Mouse (Mus musculus): ENCODE results near the gene Tmem102. TPM values are rescaled to one million over a fixed set of nuclear protein-coding genes. Genes with fewer than 3 reads are reported as not detected.
A peak's percentile ranks its signal among the peaks of the same experiment; 100 is the strongest.

Gene Tmem102
- polyA plus RNA-seq, 2 experiments: 1.8 to 5.9 TPM

DNA sequence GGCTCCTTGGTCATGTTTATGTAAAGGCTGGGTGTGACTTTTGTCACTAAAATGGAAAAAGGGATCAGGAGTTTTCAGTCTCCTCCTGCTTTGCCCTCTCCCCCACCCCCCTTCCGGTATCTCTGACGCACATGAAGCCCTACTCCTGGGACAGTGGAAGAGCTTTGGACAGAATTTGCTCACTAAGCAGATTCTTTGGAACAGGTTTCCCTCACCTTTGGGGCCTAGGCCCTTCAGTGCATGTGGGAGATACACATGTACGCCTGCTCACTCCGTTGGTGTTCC, 37.9 kb downstream of the Tmem102 start:
- no peak overlapping the region for H3K27ac ChIP-seq (replicated peaks; ENCODE audit: low read depth, low read length)
- 0 out of 2 replicates have a peak, but pooled peaks cover 4% of the 10 kb centered on the region for H3K36me3 ChIP-seq (ENCODE audit: control insufficient read depth, insufficient read depth, low read length)
- TF ChIP-seq POLR2A (IDR thresholded peaks at IDR 0.05; ENCODE audit: borderline replicate concordance, extremely low read depth, insufficient read depth, insufficient read length): no peak
- H3K9me3 ChIP-seq (ENCODE audit: control insufficient read depth, low read length): no peaks in the 10 kb centered on the region
- peak overlapping the region; percentile 81 for H3K4me2 ChIP-seq (replicated peaks; ENCODE audit: low read depth, low read length, severe bottlenecking)
- peaks cover 24% of the 10 kb centered on the region for H3K4me1 ChIP-seq (ENCODE audit: control insufficient read depth, insufficient read depth, low read length)
- ATAC-seq (ENCODE audit: low FRiP score, low read depth) (no peak), DNase-seq (ENCODE audit: low spot score) (no peak)
- WGBS: 60% methylated on average over 4 of the region's 4 CpGs
- H3K9ac ChIP-seq (ENCODE audit: low read depth, low read length, severe bottlenecking): no peak overlapping the region; the same call in 1 of the 2 replicates
- peak overlapping the region; percentile 92; the same call in 1 of the 2 replicates for H3K4me3 ChIP-seq (replicated peaks; ENCODE audit: low read length)
- no peaks in the 10 kb centered on the region for H3K27me3 ChIP-seq (ENCODE audit: control insufficient read depth, insufficient read depth, low read length)

DNA sequence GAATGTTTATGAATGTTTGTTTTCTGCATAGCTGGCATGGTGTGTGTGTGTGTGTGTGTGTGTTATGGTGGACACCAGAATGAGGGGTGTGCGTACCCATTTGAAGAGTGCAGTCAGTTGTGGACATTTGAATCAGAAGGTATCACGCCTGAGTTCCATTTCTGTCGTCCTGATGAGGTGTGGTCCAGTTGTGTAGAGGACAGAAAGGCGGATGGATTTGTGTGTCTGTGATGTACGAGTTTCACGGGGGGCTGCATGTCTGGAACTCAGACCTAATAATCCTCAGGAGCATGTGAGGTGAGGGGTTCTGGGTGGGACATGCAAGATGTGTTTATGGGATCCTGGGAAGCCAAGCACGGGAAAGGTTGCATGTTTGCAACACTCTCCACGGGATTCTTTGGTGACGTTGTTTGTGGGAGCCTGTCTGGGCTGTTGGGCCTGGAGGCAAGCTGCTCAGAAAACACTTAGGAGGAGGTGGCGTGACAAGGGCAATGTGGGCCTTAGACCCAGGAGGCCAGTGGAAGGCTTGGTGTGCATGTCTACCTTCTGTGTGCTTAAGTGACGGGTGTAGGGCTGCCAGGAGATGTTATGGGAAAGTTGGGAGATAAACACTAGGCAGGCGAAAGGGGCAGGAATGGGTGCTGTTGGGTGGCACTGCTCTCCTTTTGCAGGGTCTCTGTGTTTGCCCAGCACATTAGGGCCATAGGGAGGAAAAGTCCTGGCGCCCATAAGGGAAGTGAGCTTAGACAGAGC, 38.4 kb downstream of the Tmem102 start:
- DNase-seq (ENCODE audit: low spot score) (no peak), ATAC-seq (ENCODE audit: low FRiP score, low read depth) (no peak)
- Histone ChIP-seq H3K9me3 (ENCODE audit: control insufficient read depth, low read length) (no peaks in the 10 kb centered on the region), H3K27me3 (ENCODE audit: control insufficient read depth, insufficient read depth, low read length) (no peaks in the 10 kb centered on the region), H3K4me3 (replicated peaks; ENCODE audit: low read length) (peak overlapping the region; percentile 92), H3K36me3 (ENCODE audit: control insufficient read depth, insufficient read depth, low read length) (0 out of 2 replicates have a peak, but pooled peaks cover 4% of the 10 kb centered on the region), H3K27ac (replicated peaks; ENCODE audit: low read depth, low read length) (peak overlapping the region; percentile 93; the same call in 1 of the 2 replicates), H3K9ac (ENCODE audit: low read depth, low read length, severe bottlenecking) (peak overlapping the region; percentile 94), H3K4me2 (replicated peaks; ENCODE audit: low read depth, low read length, severe bottlenecking) (peak overlapping the region; percentile 81), H3K4me1 (ENCODE audit: control insufficient read depth, insufficient read depth, low read length) (peaks cover 24% of the 10 kb centered on the region)
- no peak for TF ChIP-seq POLR2A (IDR thresholded peaks at IDR 0.05; ENCODE audit: borderline replicate concordance, extremely low read depth, insufficient read depth, insufficient read length)
- 49% methylated on average over 13 of the region's 13 CpGs for WGBS

DNA sequence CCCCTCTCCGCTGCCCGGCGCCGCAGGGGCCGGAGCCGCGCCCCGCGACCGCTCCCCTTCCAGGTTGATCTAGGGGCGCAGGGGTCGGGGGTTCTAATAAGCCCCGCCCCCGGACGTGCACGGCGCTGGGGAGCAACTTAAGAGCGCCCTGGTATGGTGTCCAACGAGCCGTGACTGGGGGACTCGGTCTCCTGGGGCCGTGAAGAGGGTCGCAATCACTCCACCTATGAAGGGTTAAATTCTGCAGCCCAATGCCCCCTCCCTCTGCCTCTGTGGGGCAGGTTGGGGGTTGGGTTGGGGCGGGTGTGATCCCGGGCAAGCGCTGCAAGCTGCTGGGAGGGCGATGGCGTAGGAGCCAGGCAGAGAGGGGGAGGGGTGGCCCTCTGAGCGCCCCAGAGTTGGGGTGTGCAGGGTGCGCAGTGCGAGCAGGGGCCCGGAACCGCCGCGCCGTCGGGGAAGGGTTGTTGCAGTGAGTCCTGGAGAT, 39.3 kb downstream of the Tmem102 start:
- DNase-seq (ENCODE audit: low spot score) (peak; percentile 62), ATAC-seq (ENCODE audit: low FRiP score, low read depth) (peak; percentile 55; the same call in 1 of the 2 replicates)
- H3K4me1 ChIP-seq (ENCODE audit: control insufficient read depth, insufficient read depth, low read length): peaks cover 24% of the 10 kb centered on the region
- H3K36me3 ChIP-seq (ENCODE audit: control insufficient read depth, insufficient read depth, low read length): 0 out of 2 replicates have a peak, but pooled peaks cover 4% of the 10 kb centered on the region
- no peaks in the 10 kb centered on the region for H3K9me3 ChIP-seq (ENCODE audit: control insufficient read depth, low read length)
- peak overlapping the region; percentile 92 for H3K4me3 ChIP-seq (replicated peaks; ENCODE audit: low read length)
- 0 out of 2 replicates have a peak, but pooled peaks have one; percentile 10 for TF ChIP-seq POLR2A (IDR thresholded peaks at IDR 0.05; ENCODE audit: borderline replicate concordance, extremely low read depth, insufficient read depth, insufficient read length)
- peak overlapping the region; percentile 94 for H3K9ac ChIP-seq (ENCODE audit: low read depth, low read length, severe bottlenecking)
- H3K4me2 ChIP-seq (replicated peaks; ENCODE audit: low read depth, low read length, severe bottlenecking): peak overlapping the region; percentile 81
- H3K27me3 ChIP-seq (ENCODE audit: control insufficient read depth, insufficient read depth, low read length): no peaks in the 10 kb centered on the region
- 2% methylated on average over 26 of the region's 37 CpGs for WGBS
- H3K27ac ChIP-seq (replicated peaks; ENCODE audit: low read depth, low read length): peak overlapping the region; percentile 93

DNA sequence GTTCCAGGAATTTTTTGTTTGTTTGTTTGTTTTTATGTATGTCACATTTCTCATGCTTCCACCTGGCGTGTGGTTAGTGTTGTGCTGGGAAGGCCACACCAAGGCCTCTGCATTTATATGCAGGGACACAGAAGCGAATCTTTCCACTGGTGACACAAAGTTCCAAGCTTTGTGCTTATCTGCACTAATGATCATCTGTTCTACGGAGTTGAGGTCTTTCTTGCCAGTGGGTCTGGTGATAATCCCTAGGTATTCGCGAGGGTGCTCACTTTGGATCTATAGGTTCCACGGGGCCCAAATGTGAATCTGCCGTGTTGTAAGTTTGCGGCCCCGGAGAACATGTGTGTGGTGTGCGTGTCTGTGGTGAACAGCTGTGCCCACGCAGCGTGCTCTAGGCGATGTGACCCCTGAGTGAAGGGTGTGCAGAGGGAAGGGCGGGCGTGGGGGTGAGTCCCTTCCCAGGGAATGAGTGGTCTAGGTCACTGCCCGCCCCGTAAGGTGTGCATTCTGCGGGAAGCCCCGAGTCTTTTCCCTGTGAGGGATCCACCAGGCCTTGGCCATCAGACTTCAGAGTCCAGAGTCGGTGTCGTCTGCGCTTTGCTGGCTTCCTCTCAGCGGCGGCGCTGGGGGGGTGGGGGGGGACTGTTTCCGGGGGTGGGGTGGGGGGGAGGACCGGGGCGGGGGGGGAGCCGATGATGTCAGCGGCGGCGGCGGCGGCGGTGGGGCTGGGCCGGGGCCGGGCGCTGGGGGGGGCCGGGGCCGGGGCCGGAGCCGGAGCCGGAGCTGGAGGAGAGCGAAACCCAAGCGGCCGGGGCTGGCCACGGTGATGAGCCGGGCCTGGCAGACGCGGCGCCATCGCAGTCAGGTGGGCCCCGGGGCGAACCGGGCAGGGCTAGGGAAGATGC, 40.0 kb downstream of the Tmem102 start, which contains the start of gene Zbtb4:
Gene Zbtb4, plus strand, starts transcription at position 692 of the 905 bp plus-strand sequence.
- ATAC-seq (ENCODE audit: low FRiP score, low read depth) (peak; percentile 66), DNase-seq (ENCODE audit: low spot score) (no peak)
- Histone ChIP-seq H3K9me3 (ENCODE audit: control insufficient read depth, low read length) (no peaks in the 10 kb centered on the region), H3K4me1 (ENCODE audit: control insufficient read depth, insufficient read depth, low read length) (peaks cover 26% of the 10 kb centered on the region), H3K27ac (replicated peaks; ENCODE audit: low read depth, low read length) (peak within 1 kb of the TSS; percentile 93), H3K27me3 (ENCODE audit: control insufficient read depth, insufficient read depth, low read length) (no peaks in the 10 kb centered on the region), H3K4me2 (replicated peaks; ENCODE audit: low read depth, low read length, severe bottlenecking) (peak within 1 kb of the TSS; percentile 81), H3K4me3 (replicated peaks; ENCODE audit: low read length) (peak within 1 kb of the TSS; percentile 92), H3K9ac (ENCODE audit: low read depth, low read length, severe bottlenecking) (peak within 1 kb of the TSS; percentile 94), H3K36me3 (ENCODE audit: control insufficient read depth, insufficient read depth, low read length) (0 out of 2 replicates have a peak, but pooled peaks cover 4% of the 10 kb centered on the region)
- 31% methylated on average over 17 of the region's 55 CpGs for WGBS
- no peak for TF ChIP-seq POLR2A (IDR thresholded peaks at IDR 0.05; ENCODE audit: borderline replicate concordance, extremely low read depth, insufficient read depth, insufficient read length)

DNA sequence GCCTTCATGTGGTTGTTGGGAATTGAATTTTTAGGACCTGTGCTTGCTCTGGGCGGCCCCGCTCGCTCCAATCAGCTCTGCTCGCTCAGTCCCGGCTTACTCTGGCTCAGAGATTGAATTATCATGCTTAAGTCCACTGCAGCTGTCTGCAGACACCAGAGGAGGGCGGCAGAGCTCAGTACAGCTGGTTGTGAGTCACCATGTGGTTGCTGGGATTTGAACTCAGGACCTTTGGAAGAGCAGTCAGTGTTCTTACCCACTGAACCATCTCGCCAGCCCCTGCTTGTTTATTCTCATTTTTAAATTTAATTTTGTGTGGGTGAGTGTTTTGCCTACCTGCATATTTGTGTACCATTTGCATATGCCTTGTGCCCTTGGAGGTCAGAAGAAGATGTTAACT, 41.9 kb downstream of the Tmem102 start:
- no peaks in the 10 kb centered on the region for H3K36me3 ChIP-seq (ENCODE audit: control insufficient read depth, insufficient read depth, low read length)

More for the DNA sequence above, 41.9 kb downstream of the Tmem102 start:
- Histone ChIP-seq H3K4me2 (replicated peaks; ENCODE audit: low read depth, low read length, severe bottlenecking) (no peak overlapping the region), H3K4me1 (ENCODE audit: control insufficient read depth, insufficient read depth, low read length) (peaks cover 35% of the 10 kb centered on the region), H3K9ac (ENCODE audit: low read depth, low read length, severe bottlenecking) (no peak overlapping the region), H3K9me3 (ENCODE audit: control insufficient read depth, low read length) (no peaks in the 10 kb centered on the region), H3K27me3 (ENCODE audit: control insufficient read depth, insufficient read depth, low read length) (no peaks in the 10 kb centered on the region), H3K4me3 (replicated peaks; ENCODE audit: low read length) (no peak overlapping the region), H3K27ac (replicated peaks; ENCODE audit: low read depth, low read length) (no peak overlapping the region)
- ATAC-seq (ENCODE audit: low FRiP score, low read depth): no peak
- TF ChIP-seq POLR2A (IDR thresholded peaks at IDR 0.05; ENCODE audit: borderline replicate concordance, extremely low read depth, insufficient read depth, insufficient read length): no peak
- WGBS: 73% methylated on average over 7 of the region's 7 CpGs
- no peak for DNase-seq (ENCODE audit: low spot score)
